Mouse (Mus musculus): ENCODE measurements around the gene Stxbp5l. TPM values are rescaled to one million over a fixed set of nuclear protein-coding genes. Genes with fewer than 3 reads are reported as not detected.
A peak's percentile ranks its signal among the peaks of the same experiment; 100 is the strongest.
"Not testable (repeated sequence)": the region's sequence is repeated elsewhere in the genome, so short reads cannot be mapped to it uniquely, and the experiment has no call there.

The Stxbp5l gene
- polyA plus RNA-seq, 1 experiment from 2014 or later, result 8.5 TPM

GRCm38 (mm10) chr16:37389201-37389905, 4.6 kb upstream of the Stxbp5l start:
- Histone ChIP-seq H3K4me2 (ENCODE audit: low read length) (no peak overlapping the region), H3K36me3 (ENCODE audit: control insufficient read depth, insufficient read depth) (no peaks in the 10 kb centered on the region), H3K4me3 (replicated peaks; ENCODE audit: low read length) (no peak overlapping the region), H3K9me3 (ENCODE audit: control insufficient read depth, low read length) (no peaks in the 10 kb centered on the region), H3K9ac (replicated peaks; ENCODE audit: low read depth, low read length) (no peak overlapping the region), H3K27me3 (replicated peaks; ENCODE audit: control insufficient read depth, insufficient read depth, low read length) (no peaks in the 10 kb centered on the region), H3K27ac (ENCODE audit: low read length) (no peak overlapping the region), H3K4me1 (replicated peaks; ENCODE audit: control insufficient read depth, insufficient read depth, low read length) (no peaks in the 10 kb centered on the region; the same call in 1 of the 2 replicates)
- WGBS, result 75% methylated on average over 4 of the region's 4 CpGs
- no peak for ATAC-seq

DNA sequence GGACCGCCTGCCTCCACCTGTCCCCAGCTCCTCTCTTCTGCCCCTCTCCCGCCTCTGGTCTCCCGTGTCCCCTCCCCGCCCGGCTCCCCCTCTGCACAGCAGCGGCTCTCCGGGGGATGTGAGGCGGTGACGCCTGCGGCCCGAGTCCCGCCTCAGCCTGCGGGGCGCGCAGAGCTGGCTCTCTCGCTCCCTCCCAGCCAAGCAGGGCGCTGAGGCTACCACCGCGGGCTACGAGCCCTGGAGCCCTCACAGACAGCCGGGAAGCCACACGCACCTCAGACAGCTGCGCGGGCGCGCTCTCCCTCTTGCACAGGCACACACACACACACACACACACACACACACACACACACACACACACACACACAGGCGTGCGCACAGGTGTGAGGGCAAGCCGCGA, 393 bp downstream of the Stxbp5l start:
- no peaks in the 10 kb centered on the region for H3K36me3 ChIP-seq (ENCODE audit: control insufficient read depth, insufficient read depth)
- peak overlapping the region; percentile 76 for H3K9ac ChIP-seq (replicated peaks; ENCODE audit: low read depth, low read length)
- peak overlapping the region; percentile 93 for H3K4me2 ChIP-seq (ENCODE audit: low read length)
- no peaks in the 10 kb centered on the region for H3K9me3 ChIP-seq (ENCODE audit: control insufficient read depth, low read length)
- peak overlapping the region; percentile 77 for H3K4me3 ChIP-seq (replicated peaks; ENCODE audit: low read length)
- no peak overlapping the region for H3K27ac ChIP-seq (ENCODE audit: low read length)
- no peaks in the 10 kb centered on the region for H3K27me3 ChIP-seq (replicated peaks; ENCODE audit: control insufficient read depth, insufficient read depth, low read length)
- under 1% methylated on average over 28 of the region's 30 CpGs for WGBS
- peaks cover 8% of the 10 kb centered on the region for H3K4me1 ChIP-seq (replicated peaks; ENCODE audit: control insufficient read depth, insufficient read depth, low read length)
- peak; percentile 86 for ATAC-seq

- peaks cover 8% of the 10 kb centered on the region for H3K4me1 ChIP-seq (replicated peaks; ENCODE audit: control insufficient read depth, insufficient read depth, low read length)
- no peak overlapping the region for H3K9ac ChIP-seq (replicated peaks; ENCODE audit: low read depth, low read length)
- no peak for ATAC-seq
- H3K4me3 ChIP-seq (replicated peaks; ENCODE audit: low read length), result peak overlapping the region; percentile 77; the same call in 1 of the 2 replicates
- no peak overlapping the region for H3K27ac ChIP-seq (ENCODE audit: low read length)
- H3K9me3 ChIP-seq (ENCODE audit: control insufficient read depth, low read length), result no peaks in the 10 kb centered on the region
- no peaks in the 10 kb centered on the region for H3K27me3 ChIP-seq (replicated peaks; ENCODE audit: control insufficient read depth, insufficient read depth, low read length)
- peak overlapping the region; percentile 93 for H3K4me2 ChIP-seq (ENCODE audit: low read length)
- WGBS, result 56% methylated on average over 4 of the region's 4 CpGs
- no peaks in the 10 kb centered on the region for H3K36me3 ChIP-seq (ENCODE audit: control insufficient read depth, insufficient read depth)
Measured at GRCm38 (mm10) chr16:37383426-37383825, 1.3 kb downstream of the Stxbp5l start.

DNA sequence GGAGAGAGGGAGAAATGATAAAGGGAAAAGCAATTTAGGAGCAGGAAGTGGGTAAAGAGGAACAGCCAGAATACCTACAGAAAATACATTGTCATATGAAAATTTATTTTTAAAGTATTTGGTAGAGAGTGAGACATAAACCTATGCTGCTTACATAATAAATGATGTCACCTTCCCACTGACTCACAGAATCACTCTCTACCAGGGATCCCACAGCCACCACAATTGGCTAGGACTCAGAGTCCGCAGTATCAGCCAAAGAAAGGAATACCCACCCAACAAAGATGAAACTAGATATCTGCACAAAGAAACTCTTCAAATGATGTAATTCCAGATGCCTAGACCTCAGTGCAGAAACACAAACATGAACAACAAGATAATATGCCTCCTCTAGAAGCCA, 12.0 kb downstream of the Stxbp5l start:
- H3K4me1 ChIP-seq (replicated peaks; ENCODE audit: control insufficient read depth, insufficient read depth, low read length), result no peaks in the 10 kb centered on the region
- H3K27ac ChIP-seq (ENCODE audit: low read length), result no peak overlapping the region
- H3K9ac ChIP-seq (replicated peaks; ENCODE audit: low read depth, low read length), result no peak overlapping the region
- ATAC-seq, result no peak
- H3K36me3 ChIP-seq (ENCODE audit: control insufficient read depth, insufficient read depth), result no peaks in the 10 kb centered on the region
- no peak overlapping the region for H3K4me3 ChIP-seq (replicated peaks; ENCODE audit: low read length)
- H3K9me3 ChIP-seq (ENCODE audit: control insufficient read depth, low read length), result no peaks in the 10 kb centered on the region
- no peak overlapping the region for H3K4me2 ChIP-seq (ENCODE audit: low read length)
- H3K27me3 ChIP-seq (replicated peaks; ENCODE audit: control insufficient read depth, insufficient read depth, low read length), result no peaks in the 10 kb centered on the region
- 96% methylated on average over 1 of the region's 1 CpGs for WGBS

GRCm38 (mm10) chr16:37367426-37367825, 17.3 kb downstream of the Stxbp5l start:
- Histone ChIP-seq H3K4me1 (replicated peaks; ENCODE audit: control insufficient read depth, insufficient read depth, low read length) (no peaks in the 10 kb centered on the region), H3K4me2 (ENCODE audit: low read length) (no peak overlapping the region), H3K27me3 (replicated peaks; ENCODE audit: control insufficient read depth, insufficient read depth, low read length) (no peaks in the 10 kb centered on the region), H3K27ac (ENCODE audit: low read length) (no peak overlapping the region), H3K9me3 (ENCODE audit: control insufficient read depth, low read length) (no peaks in the 10 kb centered on the region), H3K9ac (replicated peaks; ENCODE audit: low read depth, low read length) (no peak overlapping the region), H3K36me3 (ENCODE audit: control insufficient read depth, insufficient read depth) (no peaks in the 10 kb centered on the region), H3K4me3 (replicated peaks; ENCODE audit: low read length) (no peak overlapping the region)
- no peak for ATAC-seq
- WGBS, result 85% methylated on average over 4 of the region's 4 CpGs

GRCm38 (mm10) chr16:37363958-37364357, 20.8 kb downstream of the Stxbp5l start:
- WGBS, result 81% methylated on average over 2 of the region's 2 CpGs
- no peak for ATAC-seq
- no peak overlapping the region for H3K27ac ChIP-seq (ENCODE audit: low read length)

GRCm38 (mm10) chr16:37355621-37356020, 29.1 kb downstream of the Stxbp5l start:
- Histone ChIP-seq H3K27ac (ENCODE audit: low read length) (no peak overlapping the region), H3K9ac (replicated peaks; ENCODE audit: low read depth, low read length) (no peak overlapping the region), H3K27me3 (replicated peaks; ENCODE audit: control insufficient read depth, insufficient read depth, low read length) (no peaks in the 10 kb centered on the region), H3K4me1 (replicated peaks; ENCODE audit: control insufficient read depth, insufficient read depth, low read length) (no peaks in the 10 kb centered on the region), H3K9me3 (ENCODE audit: control insufficient read depth, low read length) (no peaks in the 10 kb centered on the region), H3K4me2 (ENCODE audit: low read length) (no peak overlapping the region), H3K36me3 (ENCODE audit: control insufficient read depth, insufficient read depth) (no peaks in the 10 kb centered on the region), H3K4me3 (replicated peaks; ENCODE audit: low read length) (no peak overlapping the region)
- no peak for ATAC-seq
- 95% methylated on average over 3 of the region's 3 CpGs for WGBS

More at GRCm38 (mm10) chr16:37363958-37364357, 20.8 kb downstream of the Stxbp5l start:
- H3K4me3 ChIP-seq (replicated peaks; ENCODE audit: low read length), result no peak overlapping the region
- H3K36me3 ChIP-seq (ENCODE audit: control insufficient read depth, insufficient read depth), result no peaks in the 10 kb centered on the region
- H3K4me2 ChIP-seq (ENCODE audit: low read length), result no peak overlapping the region
- H3K9me3 ChIP-seq (ENCODE audit: control insufficient read depth, low read length), result no peaks in the 10 kb centered on the region
- no peak overlapping the region for H3K9ac ChIP-seq (replicated peaks; ENCODE audit: low read depth, low read length)
- no peaks in the 10 kb centered on the region for H3K27me3 ChIP-seq (replicated peaks; ENCODE audit: control insufficient read depth, insufficient read depth, low read length)
- no peaks in the 10 kb centered on the region for H3K4me1 ChIP-seq (replicated peaks; ENCODE audit: control insufficient read depth, insufficient read depth, low read length)

- no peaks in the 10 kb centered on the region for H3K9me3 ChIP-seq (ENCODE audit: control insufficient read depth, low read length)
- H3K4me1 ChIP-seq (replicated peaks; ENCODE audit: control insufficient read depth, insufficient read depth, low read length), result no peaks in the 10 kb centered on the region
- no peak overlapping the region for H3K9ac ChIP-seq (replicated peaks; ENCODE audit: low read depth, low read length)
- peak; percentile 84 for ATAC-seq
- H3K4me2 ChIP-seq (ENCODE audit: low read length), result no peak overlapping the region
- H3K4me3 ChIP-seq (replicated peaks; ENCODE audit: low read length), result no peak overlapping the region
- H3K36me3 ChIP-seq (ENCODE audit: control insufficient read depth, insufficient read depth), result no peaks in the 10 kb centered on the region
- 4% methylated on average over 3 of the region's 3 CpGs for WGBS
- H3K27me3 ChIP-seq (replicated peaks; ENCODE audit: control insufficient read depth, insufficient read depth, low read length), result no peaks in the 10 kb centered on the region
- no peak overlapping the region for H3K27ac ChIP-seq (ENCODE audit: low read length)
Measured at GRCm38 (mm10) chr16:37347092-37347491, 37.7 kb downstream of the Stxbp5l start.

DNA sequence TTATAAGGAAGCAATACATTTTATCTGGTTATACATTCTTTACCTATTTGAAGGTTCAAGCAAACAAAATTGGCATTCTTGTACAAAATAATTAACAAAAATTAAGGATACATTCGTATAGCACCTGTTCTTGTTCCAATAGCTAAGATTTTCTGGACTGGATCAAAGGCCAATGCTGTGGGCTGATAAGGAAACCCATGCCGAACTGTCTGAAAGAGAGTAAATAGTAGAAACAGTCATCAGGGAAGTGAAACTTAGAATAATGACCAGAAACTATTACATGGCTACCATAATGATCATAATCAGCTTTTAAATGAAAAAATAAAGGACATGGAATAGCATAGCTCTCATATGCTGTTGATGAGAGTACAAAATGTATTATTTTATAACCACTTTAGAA, 39.8 kb downstream of the Stxbp5l start:
- H3K36me3 ChIP-seq (ENCODE audit: control insufficient read depth, insufficient read depth), result no peaks in the 10 kb centered on the region
- WGBS, result 66% methylated on average over 2 of the region's 2 CpGs
- H3K9ac ChIP-seq (replicated peaks; ENCODE audit: low read depth, low read length), result no peak overlapping the region
- H3K27me3 ChIP-seq (replicated peaks; ENCODE audit: control insufficient read depth, insufficient read depth, low read length), result no peaks in the 10 kb centered on the region
- H3K4me3 ChIP-seq (replicated peaks; ENCODE audit: low read length), result no peak overlapping the region
- ATAC-seq, result no peak
- no peak overlapping the region for H3K27ac ChIP-seq (ENCODE audit: low read length)
- H3K4me2 ChIP-seq (ENCODE audit: low read length), result no peak overlapping the region
- no peaks in the 10 kb centered on the region for H3K9me3 ChIP-seq (ENCODE audit: control insufficient read depth, low read length)
- H3K4me1 ChIP-seq (replicated peaks; ENCODE audit: control insufficient read depth, insufficient read depth, low read length), result no peaks in the 10 kb centered on the region

DNA sequence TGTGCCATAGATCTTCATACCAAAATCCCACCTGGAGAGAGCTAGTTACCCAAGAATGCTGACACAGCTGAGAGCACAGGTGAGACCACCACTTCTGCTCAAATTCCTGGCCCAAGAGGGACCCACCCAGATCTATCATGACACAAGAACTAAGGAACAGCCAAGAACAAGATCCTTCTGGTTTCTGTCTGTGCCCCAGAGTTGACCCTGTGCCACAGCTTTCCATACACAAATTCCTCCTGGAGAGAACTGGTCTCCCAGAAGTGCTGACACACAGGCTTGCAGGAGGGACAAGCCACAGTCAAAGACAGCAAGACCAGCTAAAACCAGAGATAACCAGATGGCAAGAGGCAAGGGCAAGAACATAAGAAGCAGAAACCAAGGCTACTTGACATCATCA, 43.3 kb downstream of the Stxbp5l start:
- not testable (repeated sequence) for H3K27ac ChIP-seq (ENCODE audit: low read length); H3K4me2 ChIP-seq (ENCODE audit: low read length); H3K4me3 ChIP-seq (replicated peaks; ENCODE audit: low read length); H3K4me1 ChIP-seq (replicated peaks; ENCODE audit: control insufficient read depth, insufficient read depth, low read length); H3K9me3 ChIP-seq (ENCODE audit: control insufficient read depth, low read length); H3K36me3 ChIP-seq (ENCODE audit: control insufficient read depth, insufficient read depth); H3K27me3 ChIP-seq (replicated peaks; ENCODE audit: control insufficient read depth, insufficient read depth, low read length); ATAC-seq; H3K9ac ChIP-seq (replicated peaks; ENCODE audit: low read depth, low read length)
